Mouse (Mus musculus) activated CD4-positive, CD25-positive, alpha-beta regulatory T cell, adult 4 months (primary cell): ENCODE measurements around the gene S100a6. TPM values are rescaled to one million over a fixed set of nuclear protein-coding genes. Genes with fewer than 3 reads are reported as not detected.
A peak's percentile ranks its signal among the peaks of the same experiment; 100 is the strongest.

Experiments used
- ATAC-seq: one replicate; pipeline ENCODE4 v1.8.0; 2017
- polyA plus RNA-seq, 2 experiments: library from polyadenylated mRNA; unstranded; fragments of 100-300 nt; shearing (Covaris generic); gene quantifications; one replicate each; pipeline ENCODE4 v1.2.1; 2017

S100a6 gene
- 100 to 1,000 TPM; 548 to 785 TPM for polyA plus RNA-seq

DNA sequence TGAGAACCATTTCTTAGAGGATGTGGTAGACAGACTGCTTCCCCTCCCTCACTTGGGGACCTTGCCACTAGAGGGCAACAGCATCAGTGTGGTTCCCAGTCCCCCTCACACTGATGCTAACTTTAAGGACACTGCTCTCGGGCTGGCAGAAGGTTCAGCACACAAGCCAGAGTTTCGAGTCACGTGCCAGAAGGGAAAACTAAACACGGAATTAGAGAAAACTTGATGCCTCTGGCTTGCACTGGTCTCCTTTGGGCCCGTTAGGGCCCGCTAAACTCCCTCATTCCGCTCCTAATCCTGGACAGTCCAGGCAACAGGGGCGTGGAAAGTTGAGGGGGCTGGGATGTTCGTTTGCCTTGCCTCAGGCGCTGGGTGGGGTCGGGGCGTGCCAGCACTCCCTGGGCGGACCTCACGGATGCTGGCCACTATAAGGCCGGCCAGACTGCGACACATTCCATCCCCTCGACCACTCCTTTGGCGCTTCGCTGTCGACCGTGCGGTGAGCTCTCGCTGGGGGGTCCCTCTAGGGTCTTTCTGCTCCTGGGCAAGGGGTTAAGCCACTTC, at the start of gene S100a6:
Gene S100a6, plus strand, starts transcription at position 155 of the 564 bp plus-strand sequence.
- peak; percentile 90 for ATAC-seq

DNA sequence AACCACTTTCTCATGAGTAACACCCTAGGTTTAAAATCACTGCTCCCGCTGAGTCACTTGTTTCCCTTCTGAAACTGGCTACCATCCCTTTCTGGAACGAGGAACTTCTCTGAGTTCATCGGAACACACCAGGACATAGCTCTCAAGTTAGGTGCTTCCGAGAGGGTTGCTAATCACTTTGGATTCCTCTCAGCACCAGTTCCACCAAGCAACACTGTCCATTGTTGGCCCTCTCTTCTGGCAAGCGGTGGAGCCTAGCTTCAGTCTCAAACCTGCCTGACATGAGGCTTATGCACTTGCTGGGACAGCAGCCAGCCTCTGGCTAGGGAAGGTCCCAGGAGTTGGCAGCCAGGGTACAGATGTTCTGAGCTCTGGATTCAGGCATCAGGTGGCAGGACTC, 38.0 kb upstream of the S100a6 start:
- ATAC-seq = no peak

DNA sequence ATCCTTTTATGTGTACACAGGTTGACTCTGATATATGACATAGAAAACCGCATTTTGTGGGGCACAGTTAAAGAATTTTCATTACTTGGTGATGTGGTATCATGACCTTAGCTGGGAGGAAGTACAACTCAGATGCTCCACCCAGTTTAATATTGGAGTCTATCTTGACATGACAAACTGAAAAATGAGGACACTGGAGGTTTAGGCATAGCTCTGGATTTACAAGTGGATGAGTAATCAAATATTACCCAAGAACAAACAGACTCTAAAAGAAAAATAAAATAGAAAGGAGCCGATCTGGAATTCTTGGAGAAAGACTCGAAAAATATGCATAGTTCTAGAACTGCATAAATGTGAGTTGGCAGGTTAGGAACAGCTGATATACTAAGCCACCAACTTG, 37.4 kb upstream of the S100a6 start:
- no peak for ATAC-seq

DNA sequence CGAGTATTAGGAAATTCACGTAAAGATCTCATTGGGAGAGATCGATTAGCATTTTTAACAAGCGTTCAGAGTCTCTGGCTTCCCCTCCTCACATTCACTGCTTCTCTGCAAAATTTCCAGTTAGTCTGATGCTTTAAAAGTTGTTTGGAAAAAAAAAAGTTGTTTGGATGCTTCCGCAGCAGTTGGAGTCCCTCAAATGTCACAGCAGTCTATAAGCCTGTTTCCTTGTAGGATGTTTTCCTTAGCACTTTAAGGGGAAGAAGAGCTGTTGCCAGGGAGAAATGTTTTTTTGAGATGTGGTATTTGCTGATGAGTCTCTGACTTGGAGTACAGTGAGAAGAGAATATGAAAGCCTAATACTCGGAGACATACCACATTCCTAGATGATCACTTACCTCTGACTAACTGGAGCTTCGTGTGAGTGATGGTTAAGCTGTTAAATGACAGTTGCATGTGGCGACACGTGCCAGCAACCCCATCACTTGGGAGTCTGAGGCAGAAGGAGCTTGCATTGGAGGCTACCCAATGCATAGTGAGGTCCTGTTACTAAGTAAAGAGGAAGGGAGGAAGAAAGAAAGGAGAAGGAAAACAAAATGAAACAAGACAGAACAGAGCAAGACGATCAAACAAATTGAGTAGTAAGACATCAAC, 36.2 kb upstream of the S100a6 start:
- ATAC-seq = no peak

DNA sequence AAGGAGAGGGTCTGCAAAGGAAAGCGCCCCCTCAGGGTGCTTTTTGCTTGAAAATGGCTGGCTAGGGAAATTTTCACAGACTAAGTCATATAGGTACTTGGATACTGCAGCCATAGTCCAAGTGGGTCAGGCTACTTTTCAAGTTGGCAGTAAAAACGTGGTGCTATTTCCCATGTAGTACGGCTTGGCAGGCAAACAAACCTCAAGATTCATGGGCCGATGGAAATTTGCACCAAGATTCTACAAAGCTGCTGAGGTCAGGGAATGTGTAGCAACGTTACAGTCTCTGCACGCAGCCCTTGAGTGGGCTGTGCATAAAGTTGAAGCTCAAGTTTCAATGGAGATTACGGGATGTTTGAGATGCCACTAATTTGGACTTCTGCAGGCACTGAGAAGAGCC, 33.2 kb upstream of the S100a6 start:
- ATAC-seq = no peak

DNA sequence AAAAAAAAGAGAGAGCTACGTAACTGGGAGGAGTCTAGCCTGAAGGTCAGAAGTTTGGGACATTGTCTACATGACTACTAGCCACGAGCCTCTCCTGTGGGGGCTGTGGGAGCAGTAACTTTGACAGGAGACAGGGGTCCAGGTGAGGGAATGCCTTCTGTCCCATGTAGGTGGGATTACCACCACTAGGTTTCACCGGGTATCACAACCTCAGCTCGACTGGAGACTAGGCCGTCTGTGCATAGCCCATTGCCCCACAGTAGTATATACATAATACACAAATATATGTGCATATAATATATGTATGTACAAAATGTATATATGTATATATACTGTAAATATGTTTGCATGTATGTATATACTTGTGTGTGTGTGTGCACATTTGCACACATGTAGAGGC, 31.5 kb upstream of the S100a6 start:
- ATAC-seq = no peak

DNA sequence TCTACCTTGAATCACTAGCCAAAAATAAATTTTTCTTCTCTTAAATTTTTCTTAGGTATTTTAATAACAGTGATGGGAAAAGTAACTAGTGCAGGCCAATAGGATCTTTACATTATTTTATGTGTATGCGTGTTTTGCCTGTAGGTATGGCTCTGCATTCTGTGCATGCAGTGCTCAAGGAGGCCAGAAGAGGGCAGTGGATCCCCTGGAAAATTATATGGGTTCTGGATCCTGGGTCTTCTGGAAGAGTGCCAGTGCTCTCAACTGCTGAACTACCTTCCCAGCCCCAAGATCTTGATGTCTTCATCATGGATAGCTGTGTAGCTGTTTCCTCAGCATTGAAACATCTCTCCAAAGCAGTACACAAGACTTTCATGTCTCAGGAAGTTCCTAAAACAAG, 30.5 kb upstream of the S100a6 start:
- ATAC-seq = no peak

DNA sequence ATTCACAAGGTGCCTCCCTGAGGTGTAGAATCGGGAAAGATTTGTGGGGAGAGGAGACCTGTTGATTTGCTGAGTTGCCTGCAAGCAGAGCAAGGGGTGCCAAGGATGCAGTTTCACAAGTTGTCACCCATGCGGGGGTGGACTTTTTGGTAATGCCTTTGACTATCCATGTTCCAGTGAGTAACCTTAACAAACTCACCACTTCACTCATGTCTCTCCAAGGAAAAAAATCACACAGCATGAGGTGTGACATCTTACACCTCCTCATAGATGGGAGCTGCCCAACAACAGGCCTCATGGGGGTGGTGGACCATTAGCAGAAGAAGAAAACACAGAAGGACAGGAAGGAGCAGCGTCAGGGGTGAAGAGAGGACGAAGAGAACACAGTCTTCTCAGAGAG, 30.1 kb upstream of the S100a6 start:
- ATAC-seq = no peak

DNA sequence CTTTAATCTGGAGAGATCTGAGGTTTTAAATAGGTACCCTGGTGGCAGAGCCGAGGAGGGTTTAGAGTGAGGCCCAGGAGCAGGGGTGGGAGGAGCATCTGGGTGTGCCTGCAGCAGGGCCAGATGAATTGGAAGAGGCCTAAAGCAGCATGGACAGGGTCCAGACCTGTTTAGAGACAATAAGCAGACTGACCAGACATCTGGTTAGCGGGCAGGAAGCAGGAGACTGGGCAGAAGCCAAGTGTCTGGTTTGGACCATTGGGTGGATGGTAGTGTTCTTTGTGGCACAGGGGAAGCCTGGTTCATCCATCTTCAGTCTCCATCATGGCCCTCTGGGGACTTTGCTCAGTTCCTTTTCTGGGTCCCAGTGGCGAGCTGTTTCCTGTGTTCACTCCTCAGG, 28.8 kb upstream of the S100a6 start:
- no peak for ATAC-seq

DNA sequence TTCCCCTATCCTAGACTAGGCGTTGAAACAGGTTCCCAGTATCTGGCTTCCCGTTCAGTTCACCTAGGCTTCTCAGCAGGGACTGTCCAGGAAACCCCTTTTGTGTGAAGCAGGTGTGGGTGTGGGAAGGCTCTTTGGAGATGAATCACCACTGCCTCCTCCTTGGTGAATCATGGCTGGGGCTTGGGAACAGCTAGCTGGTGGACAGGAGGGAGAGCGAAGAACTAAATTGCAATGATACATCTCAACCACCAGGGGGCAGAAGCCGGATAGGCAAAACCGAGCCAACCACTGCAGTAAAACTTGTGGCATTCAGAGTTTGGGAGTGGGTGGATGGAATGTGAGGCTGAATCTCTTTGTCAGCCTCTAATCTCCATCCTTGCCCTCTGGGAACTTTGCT, 27.1 kb upstream of the S100a6 start:
- no peak for ATAC-seq

DNA sequence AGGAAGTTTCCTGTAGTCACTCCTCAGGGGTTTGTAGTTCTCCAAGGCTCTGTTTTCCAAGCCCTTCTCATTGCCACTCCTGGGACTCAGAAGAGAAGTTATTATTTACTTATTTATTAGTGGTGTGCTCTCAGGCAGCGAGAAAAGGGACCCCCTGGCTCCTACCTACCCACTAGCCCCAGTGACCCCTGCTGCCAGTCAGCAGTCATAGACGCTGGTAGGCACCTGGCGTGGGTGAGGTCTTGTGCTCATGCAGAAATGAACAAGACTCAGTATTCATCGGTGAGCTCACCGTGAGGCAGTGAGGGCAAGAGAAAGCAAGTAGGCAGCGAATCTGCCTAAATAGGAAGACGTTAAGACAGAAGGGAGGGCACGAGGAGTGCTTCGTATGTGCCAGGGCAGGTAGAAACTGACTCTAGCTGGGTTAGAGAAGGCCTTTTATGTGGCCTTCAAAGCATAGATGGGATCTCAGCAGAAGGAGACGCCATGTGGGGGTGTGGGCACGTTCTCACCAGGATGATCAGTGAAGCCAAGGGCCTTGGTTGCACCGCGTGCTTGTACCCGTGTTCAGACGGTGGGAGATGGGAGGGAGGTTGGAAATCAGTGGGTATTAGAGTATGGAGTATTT, 26.6 kb upstream of the S100a6 start:
- ATAC-seq = no peak

DNA sequence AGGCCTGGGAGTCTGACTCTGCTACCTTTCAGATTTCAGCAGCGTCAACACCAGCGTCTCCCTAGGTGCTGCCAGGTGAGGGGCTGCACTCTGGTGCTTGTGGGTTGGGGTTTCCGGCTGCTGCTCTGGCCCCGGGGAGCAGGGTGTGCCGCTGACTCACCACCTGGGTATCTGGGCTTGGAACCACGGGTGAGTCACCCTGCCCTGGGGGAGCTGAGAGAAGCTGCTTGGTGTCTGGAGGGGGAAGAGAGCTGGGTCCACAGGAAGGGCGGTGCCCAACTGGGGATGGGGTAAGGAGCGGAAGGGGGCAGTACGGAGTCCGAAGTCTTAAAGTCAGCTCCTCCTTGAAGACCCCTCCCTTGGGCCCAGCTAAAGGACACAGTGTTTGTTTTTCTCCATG, 25.8 kb upstream of the S100a6 start:
- ATAC-seq = peak; percentile 90

DNA sequence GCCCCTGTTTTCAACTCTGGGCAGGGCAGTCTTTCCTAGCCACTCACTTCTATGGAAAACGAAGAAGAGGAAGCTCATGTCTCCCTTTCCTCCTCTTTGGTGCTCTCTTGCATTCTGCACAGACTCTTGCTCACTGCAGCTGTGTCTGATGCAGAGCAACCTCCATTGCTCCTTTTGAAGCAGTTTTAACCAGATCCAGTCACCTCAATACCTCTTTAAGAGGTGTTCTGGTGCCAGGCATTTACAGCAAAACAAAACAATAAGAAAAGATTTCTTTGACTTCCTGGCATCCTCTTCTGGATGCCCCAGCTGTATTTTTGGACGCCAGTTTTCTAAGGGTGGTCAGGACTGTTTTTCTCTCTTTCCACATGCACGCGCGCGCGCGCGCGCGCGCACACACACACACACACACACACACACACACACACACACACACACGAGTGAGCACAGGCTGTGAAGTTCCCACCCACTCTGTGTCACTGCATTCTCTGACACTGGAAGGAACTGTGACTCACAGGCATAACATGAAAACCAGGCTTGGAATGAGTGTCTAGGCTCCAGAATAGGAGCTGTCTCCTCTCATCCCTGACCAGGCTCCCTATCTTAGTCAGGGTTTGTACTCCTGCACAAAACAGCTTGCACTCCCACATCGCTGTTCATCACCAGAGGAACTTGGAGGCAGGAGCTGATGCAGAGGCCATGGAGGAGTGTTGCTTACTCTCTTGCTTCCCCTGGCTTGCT, 25.2 kb upstream of the S100a6 start:
- peak; percentile 9 for ATAC-seq

DNA sequence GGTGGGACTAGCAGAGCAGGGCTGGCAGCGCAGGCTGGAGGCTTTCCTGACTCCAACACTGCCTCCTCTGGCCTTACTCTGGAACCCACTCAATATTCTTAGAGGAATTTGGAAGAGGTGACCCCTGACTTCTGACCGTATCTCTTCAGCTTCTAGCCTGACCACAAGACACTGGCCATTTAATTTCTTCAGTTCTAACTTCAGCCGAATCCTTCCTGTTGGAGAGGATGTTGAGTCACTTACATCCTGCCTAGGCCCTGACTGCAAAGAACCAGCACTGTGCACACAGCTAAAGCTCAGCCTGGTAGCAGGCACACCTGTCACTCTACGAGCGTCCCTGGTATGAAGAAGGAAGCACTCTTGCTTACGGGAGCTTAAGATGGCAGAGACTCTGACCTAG, 23.3 kb upstream of the S100a6 start:
- peak; percentile 51 for ATAC-seq

DNA sequence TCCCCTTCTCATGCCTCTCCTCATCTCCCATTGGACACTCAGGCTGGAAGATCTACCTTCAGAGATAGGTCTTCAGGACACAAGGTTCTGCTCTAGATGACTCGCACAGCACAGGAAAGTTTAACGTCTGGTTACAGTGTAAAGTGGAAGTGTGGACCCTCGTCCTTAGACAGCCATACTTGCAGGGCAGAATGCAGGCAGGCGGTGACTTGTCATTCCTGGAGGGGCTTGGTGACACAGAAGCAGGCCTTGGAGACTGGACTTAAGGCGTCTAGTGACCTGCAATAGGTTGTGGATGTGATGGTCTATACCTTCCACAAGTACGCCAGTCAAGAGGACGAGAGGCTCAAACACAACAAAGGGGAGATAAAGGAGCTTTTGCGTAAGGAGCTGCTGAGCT, 22.7 kb upstream of the S100a6 start, which contains the start of gene S100a2:
Gene S100a2, plus strand, starts transcription at position 301 of the 400 bp plus-strand sequence.
- ATAC-seq = no peak

DNA sequence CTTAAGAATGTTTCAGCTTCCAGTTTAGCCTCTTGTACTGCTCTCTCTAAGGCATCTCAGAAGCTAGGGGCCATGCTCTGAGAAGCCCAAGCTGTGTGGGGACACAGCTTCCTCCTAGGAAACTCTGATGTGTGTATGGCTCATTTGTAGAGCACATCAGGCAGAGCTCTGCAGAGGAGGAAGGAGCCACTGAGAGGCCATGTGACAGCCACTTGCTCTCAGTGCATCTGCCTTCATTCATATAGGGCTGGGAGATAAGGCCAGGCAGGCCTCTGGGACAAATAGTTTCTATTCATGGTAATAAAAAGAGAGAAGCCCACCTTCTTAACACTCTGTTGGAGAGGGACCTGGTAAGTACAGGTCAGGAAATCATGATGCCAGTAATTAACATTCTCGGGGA, 18.2 kb upstream of the S100a6 start:
- no peak for ATAC-seq

DNA sequence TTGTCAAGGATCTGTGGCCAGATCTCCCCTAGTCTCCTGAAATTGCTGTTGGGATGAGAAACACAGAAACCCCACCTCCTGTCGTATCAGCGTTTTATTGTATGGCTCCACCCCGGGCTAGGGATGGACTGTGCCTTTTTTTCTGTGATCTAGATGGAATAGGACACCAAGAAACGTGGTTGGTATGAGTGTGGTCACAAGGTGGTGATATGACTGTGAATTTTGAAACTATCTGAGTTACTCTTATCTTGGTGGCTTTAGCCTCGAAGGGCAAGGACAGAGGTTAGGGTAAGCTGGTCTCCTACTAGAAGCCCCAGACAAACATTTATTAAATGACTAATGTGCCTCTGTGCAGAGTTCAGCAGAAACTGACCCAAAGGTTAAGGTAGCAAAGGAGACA, 17.1 kb upstream of the S100a6 start:
- ATAC-seq = no peak

DNA sequence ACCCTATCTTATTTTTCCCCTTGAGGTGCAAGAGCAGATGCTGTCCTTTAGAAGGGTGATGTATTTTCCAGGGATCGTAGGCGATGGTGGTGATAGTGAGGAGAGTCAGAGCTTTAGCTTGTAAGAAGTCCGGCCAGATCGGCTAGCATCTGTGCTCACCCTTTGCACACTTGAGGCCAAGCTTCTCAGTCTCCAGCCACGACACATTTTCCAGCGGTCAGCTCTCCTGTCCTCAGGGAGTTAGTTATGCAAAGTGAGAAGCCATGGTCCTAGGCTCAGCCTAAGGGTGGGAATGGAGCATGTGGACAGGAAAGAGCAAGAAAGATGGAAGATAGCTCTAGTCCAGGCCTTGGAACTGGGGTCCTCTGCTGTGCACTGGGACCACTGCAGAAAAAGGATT, 15.9 kb upstream of the S100a6 start:
- no peak for ATAC-seq

DNA sequence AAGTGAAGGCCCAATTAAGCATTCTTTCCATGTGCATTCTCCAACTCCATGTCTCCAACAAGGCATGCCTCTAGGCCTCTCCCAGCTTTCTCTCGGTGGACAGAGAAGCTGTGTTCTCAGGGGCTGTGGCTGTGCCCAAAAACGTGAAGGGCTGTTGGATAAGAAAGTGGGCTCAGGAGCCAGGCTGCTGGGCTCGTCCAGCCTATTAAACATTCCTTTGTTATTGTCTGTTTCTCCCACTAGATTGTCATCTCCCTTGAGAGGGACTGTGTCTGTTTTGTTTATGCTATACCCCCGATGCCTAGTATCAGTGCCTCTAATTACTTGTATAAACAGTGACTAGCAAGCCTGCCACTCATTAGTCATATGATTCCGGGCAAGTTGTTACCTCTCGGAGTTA, 14.9 kb upstream of the S100a6 start:
- no peak for ATAC-seq

DNA sequence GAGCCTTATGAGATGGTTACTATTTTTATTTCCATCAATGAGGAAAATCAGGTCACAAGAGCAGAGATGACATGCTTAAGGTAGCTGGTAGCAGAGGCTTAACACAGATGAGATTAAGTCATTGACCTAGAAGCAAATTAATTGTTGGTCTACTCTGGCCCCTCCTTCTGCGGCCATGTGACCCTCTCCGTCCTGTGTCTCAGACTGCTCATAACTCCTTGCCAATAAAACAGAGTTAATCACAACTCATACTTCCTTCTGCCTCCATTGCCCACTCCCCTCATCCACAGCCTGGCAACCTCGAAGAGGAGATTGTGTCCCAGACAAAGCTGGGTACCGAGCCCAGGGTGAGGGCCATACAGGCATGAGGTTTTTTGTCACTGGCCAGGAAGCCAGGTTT, 14.5 kb upstream of the S100a6 start:
- no peak for ATAC-seq

DNA sequence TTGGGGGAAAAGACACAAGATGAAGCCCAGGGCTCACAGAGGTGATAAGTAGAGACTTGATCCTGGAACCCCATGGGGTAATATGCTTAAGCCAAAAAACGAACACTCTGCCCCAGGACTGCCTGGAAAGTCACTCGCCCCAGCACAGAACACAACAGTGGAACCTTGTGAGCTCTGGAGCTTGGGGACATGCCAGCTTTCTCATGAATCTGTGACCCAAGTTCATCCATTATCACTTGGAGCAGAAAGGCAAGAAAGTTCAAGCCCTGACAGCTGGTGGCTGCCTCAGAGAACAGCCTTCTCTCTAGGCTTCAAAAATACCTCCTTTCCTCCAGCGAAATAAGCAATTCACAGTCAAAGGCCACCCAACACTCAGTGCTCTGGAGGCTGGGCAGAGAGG, 13.3 kb upstream of the S100a6 start:
- ATAC-seq = no peak

DNA sequence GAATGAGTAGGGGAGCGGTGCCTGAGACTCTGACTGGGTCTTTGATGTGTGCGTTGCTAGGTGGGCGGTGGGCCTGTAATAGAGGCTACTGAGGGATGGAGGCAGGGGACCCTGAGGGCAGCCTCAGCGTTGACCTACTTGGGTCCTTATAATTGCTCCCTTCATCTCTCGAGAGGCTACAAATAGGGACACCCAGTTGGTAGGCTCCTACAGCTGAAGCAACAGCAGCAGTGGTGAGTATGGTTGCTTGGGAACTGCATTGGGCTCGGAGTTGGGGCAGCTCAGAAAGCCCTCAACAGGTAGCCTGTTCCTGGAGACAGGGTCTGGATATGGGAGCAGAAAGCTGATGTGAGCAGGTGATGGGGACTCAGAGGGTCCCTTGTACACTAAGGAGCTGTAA, 12.6 kb upstream of the S100a6 start:
- ATAC-seq = no peak

DNA sequence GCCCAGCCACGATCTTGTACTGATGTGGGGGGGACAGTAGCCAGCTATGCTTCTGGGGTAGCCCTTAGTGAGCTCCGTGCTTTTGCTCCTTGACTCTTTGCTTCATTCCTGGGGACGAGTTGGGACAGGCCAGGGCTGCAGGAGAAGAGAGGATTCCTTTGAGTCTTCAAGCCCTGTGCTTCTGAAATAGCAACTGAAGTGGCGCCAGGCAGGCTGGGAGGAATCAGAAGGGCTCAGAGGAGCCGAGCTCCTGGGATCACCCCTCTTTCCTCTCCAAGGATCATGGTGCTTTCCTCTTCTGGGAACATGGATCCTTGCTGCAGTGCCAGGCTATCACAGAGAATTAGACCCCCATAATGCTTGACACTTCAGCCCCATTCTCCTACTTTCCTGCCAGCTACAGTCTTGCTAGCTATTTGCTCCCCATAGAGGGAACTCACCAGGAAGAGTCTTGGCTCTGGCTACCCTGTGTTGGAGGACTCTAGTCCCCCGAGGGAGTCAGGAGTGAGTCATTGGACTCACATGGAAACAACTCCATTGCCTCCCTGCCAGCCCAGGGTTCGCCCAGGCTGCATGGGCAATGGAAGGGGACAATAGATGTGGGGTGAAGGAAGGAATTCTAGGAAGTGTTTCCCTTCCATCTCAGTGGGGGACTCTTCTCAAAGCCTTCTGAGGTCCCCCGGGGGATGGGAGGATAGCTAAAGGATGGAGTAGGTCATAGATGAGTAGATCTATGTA, 12.1 kb upstream of the S100a6 start:
- no peak for ATAC-seq
